ENCODE assay signal across 13 mouse cellular contexts in genomic region chr2:166885066-166885465, GRCm38 (mm10). TPM values are rescaled to one million over a fixed set of nuclear protein-coding genes. Genes with fewer than 3 reads are reported as not detected.
A peak's percentile ranks its signal among the peaks of the same experiment; 100 is the strongest.
DNase-seq lines count a peak whose midpoint lies in the region; ATAC-seq lines count a peak whose summit lies in the region.
"Had no signal": no experiment of that assay in that cellular context is flagged by ENCODE, and none has a peak within 500 bp of the region (broad histone marks: within the 10 kb centered on the region; RNA-seq: fewer than 3 reads in every experiment).

No protein-coding gene starts in this region.

- H3K9me3 ChIP-seq in midbrain, embryonic 14.5 days (ENCODE audit: control insufficient read depth, low read length): no peaks in the 10 kb centered on the region
- H3K9me3 ChIP-seq in midbrain, embryonic 11.5 days (ENCODE audit: control insufficient read depth, low read length): no peaks in the 10 kb centered on the region
- H3K9me3 ChIP-seq: midbrain, embryonic 13.5 days had no signal

- no peaks in the 10 kb centered on the region for H3K27me3 ChIP-seq in midbrain, embryonic 14.5 days (ENCODE audit: control insufficient read depth, insufficient read depth, low read length)
- H3K27me3 ChIP-seq in midbrain, embryonic 11.5 days (ENCODE audit: control insufficient read depth, insufficient read depth, low read length): no peaks in the 10 kb centered on the region
- H3K27me3 ChIP-seq: midbrain, embryonic 13.5 days had no signal

- H3K4me1 ChIP-seq in midbrain, embryonic 14.5 days (ENCODE audit: control insufficient read depth, insufficient read depth, low read length): no peaks in the 10 kb centered on the region
- peaks cover 4% of the 10 kb centered on the region; the same call in 1 of the 2 replicates for H3K4me1 ChIP-seq in midbrain, embryonic 11.5 days (ENCODE audit: control insufficient read depth, insufficient read depth, low read length)

- no peak overlapping the region for H3K27ac ChIP-seq in midbrain, embryonic 14.5 days (replicated peaks; ENCODE audit: low read depth, low read length)
- no peak overlapping the region for H3K27ac ChIP-seq in midbrain, embryonic 11.5 days (ENCODE audit: low read depth, low read length)
- H3K27ac ChIP-seq: midbrain, embryonic 13.5 days had no signal

- no peak for ATAC-seq in midbrain, embryonic 14.5 days (ENCODE audit: low FRiP score, low TSS enrichment)
- ATAC-seq in midbrain, embryonic 11.5 days (ENCODE audit: low FRiP score): no peak
- ATAC-seq: forebrain, embryonic 16.5 days; intestine, embryonic 16.5 days; midbrain, embryonic 13.5 days had no signal

- 89% methylated on average over 7 of the region's 7 CpGs for WGBS in midbrain, embryonic 14.5 days
- WGBS in midbrain, embryonic 11.5 days: 91% methylated on average over 7 of the region's 7 CpGs

- H3K4me3 ChIP-seq in midbrain, embryonic 14.5 days (replicated peaks; ENCODE audit: low read depth, low read length): no peak overlapping the region
- no peak overlapping the region for H3K4me3 ChIP-seq in midbrain, embryonic 11.5 days (ENCODE audit: low read depth, low read length)
- H3K4me3 ChIP-seq: midbrain, embryonic 13.5 days had no signal

- no peak overlapping the region for H3K4me2 ChIP-seq in midbrain, embryonic 14.5 days (ENCODE audit: low read length)
- H3K4me2 ChIP-seq in midbrain, embryonic 11.5 days: no peak overlapping the region
- H3K4me2 ChIP-seq: heart, embryonic 11.5 days; midbrain, embryonic 13.5 days had no signal

- DNase-seq in gastrocnemius, postnatal 10 days: peak; percentile 40
- DNase-seq in gastrocnemius, adult 8-10 months (ENCODE audit: low spot score in 2 of 2): no peak
- peak; percentile 26 for DNase-seq in midbrain, embryonic 14.5 days
- no peak for DNase-seq in midbrain, embryonic 11.5 days (ENCODE audit: low spot score, missing footprints)
- DNase-seq in cerebellum, adult 18-20 months: peak; percentile 72 to 77
- DNase-seq in testis, postnatal 10 days (ENCODE audit: low spot score): peak; percentile 80
- no peak for DNase-seq in lung, postnatal 4 days
- DNase-seq: lung, adult 18-20 months; thymus, adult 2 months had no signal

- H3K36me3 ChIP-seq in midbrain, embryonic 14.5 days (ENCODE audit: control insufficient read depth, insufficient read depth, low read length): peaks cover 25% of the 10 kb centered on the region
- no peaks in the 10 kb centered on the region for H3K36me3 ChIP-seq in midbrain, embryonic 11.5 days (ENCODE audit: control insufficient read depth, insufficient read depth, low read length)

- H3K9ac ChIP-seq in midbrain, embryonic 14.5 days (replicated peaks; ENCODE audit: low read length): no peak overlapping the region
- H3K9ac ChIP-seq in midbrain, embryonic 11.5 days (ENCODE audit: low read length): no peak overlapping the region
- H3K9ac ChIP-seq: midbrain, embryonic 13.5 days had no signal

RNA-seq across cellular contexts. Expression of gene Cse1l, which starts 20.8 kb away (rescaled TPM):
- 10 to 100 TPM; 52.2 to 52.4 TPM for total RNA-seq in gastrocnemius, postnatal 10 days (2021)
- 10 to 100 TPM; 51.5 to 63.7 (median 53.4) TPM for total RNA-seq in gastrocnemius, adult 8-10 months (2022)
- polyA plus RNA-seq in midbrain, embryonic 14.5 days (2014; fragmentation: Nextera tagmentation; extraction: Ambion mirVana): 100 and 128 TPM in 2 replicates
- polyA plus RNA-seq in midbrain, embryonic 11.5 days (2014; fragmentation: Nextera tagmentation; extraction: Ambion mirVana): 231 and 260 TPM in 2 replicates

Comparison
In these comparisons a context has a peak if more than half of its experiments do, and no peak if none do; other contexts are left out.
1. DNase-seq: peak in gastrocnemius, postnatal 10 days (single experiment), midbrain, embryonic 14.5 days (single experiment), cerebellum, adult 18-20 months (2 of 2) and testis, postnatal 10 days (single experiment); none in gastrocnemius, adult 8-10 months (0 of 2), midbrain, embryonic 11.5 days (single experiment) and lung, postnatal 4 days (0 of 2).